Mouse (Mus musculus) left cerebral cortex, adult 9 months (tissue): ENCODE measurements around the gene Zfp691.

Experiments
- DNase-seq, 2 experiments: peaks; one replicate each; pipeline ENCODE4 v3.0.0; 2022; ENCODE audit warnings: low spot score in 2 of 2

Gene Zfp691

DNA sequence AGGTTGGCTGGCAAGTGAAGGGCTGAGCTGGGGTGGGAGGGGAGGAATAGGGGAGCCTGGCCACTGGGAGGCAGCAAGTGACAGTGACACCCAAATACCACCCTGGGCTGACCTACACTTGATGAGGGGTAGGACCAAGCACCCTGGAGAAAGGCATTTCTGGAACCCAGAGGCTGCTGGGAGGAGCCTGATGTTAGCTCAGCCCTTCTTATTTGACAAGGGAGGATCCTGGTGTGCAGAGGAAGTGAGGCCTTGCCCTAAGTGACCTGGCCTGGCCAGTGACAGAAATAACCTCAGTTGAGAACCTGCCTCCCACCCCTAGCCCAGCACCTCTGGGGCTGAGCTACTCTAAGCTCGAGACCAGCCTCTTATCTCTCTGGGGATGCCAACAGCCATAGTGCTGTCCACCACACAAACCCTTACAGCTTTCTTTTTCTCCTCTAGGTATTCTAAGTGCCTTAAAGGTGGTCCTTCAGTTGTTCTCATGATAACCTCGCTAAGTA, 49.2 kb downstream of the Zfp691 start:
- no peak for DNase-seq

DNA sequence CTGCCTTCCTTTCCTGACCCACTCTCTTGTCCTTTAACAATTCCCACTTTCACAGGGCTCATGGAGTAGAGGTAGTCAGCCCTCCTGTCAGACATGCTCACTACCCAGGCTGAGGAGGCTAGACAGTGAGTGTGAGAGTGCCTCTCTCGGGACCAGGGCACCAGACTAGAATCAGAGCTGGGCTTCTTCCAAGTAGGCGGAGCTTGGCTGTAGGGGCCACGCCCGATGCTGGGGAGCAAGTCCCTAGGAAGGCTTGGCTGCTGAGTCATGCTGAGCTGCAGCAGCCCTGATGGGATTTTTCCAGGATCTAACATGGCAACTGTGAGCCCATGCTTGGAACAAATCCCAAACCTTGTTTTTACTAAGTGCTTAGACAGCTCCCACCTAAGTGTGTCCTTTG, 52.7 kb downstream of the Zfp691 start:
- peak in 1 of 2 experiments; percentile 71 for DNase-seq

DNA sequence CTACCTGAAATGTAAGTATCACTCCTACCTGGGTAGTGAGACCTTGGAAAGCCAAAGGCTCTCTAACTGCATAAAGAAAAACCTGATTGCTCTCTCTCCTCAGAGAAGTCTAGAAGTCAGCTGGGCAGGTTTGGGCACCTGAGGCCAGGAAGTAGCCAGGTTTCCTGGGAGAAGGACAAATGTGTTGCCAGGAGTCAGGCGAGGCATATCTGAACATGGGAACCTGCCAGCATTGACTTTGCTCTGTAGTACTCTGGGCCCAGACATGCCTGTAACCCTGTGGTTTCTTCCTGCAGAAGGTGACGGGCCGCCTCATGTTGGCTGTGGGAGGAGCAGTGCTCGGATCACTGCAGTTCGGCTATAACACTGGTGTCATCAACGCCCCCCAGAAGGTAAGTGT, 53.9 kb downstream of the Zfp691 start:
- DNase-seq = no peak
